Mouse (Mus musculus) CH12.LX (cell line): ENCODE results near the gene Mutyh. TPM values are rescaled to one million over a fixed set of nuclear protein-coding genes. Genes with fewer than 3 reads are reported as not detected.
A peak's percentile ranks its signal among the peaks of the same experiment; 100 is the strongest.

Experiments used
- DNase-seq: peaks from one replicate; pipeline ENCODE4 v3.0.0-alpha.2; 2013; ENCODE audit errors: extremely low read depth
- H3K27ac ChIP-seq: 2 replicates; pipeline ENCODE4 v1.5.1; 2012; ENCODE audit warnings: low read depth, mild to moderate bottlenecking, control low read depth, moderate library complexity; ENCODE audit not compliant: insufficient read depth
- H3K27me3 ChIP-seq: replicated peaks from 2 replicates; pipeline ENCODE3; 2012; ENCODE audit warnings: inconsistent platforms
- H3K36me3 ChIP-seq, 2 experiments: replicated peaks in 1 of 2; 2 replicates each; pipeline versions ENCODE3 to v1.6.1; 2012; ENCODE audit warnings: inconsistent platforms in 1 of 2, low read length in 1 of 2, mild to moderate bottlenecking in 1 of 2, mixed read lengths in 1 of 2, moderate library complexity in 1 of 2; ENCODE audit not compliant: control insufficient read depth in 1 of 2, insufficient read depth in 1 of 2
- H3K4me1 ChIP-seq, 2 experiments: 2 replicates each; pipeline ENCODE4 v1.6.1; 2012; ENCODE audit warnings: inconsistent platforms in 1 of 2, moderate library complexity in 1 of 2; ENCODE audit not compliant: insufficient read depth in 2 of 2, control insufficient read depth in 1 of 2
- H3K4me2 ChIP-seq: 2 replicates; pipeline ENCODE4 v1.6.1; 2012; ENCODE audit warnings: low read depth, mild to moderate bottlenecking, control low read depth; ENCODE audit not compliant: poor library complexity, insufficient read depth, severe bottlenecking
- H3K4me3 ChIP-seq, 3 experiments: fragments of 150-350 bp in 1 of 3; sonication (generic) in 1 of 3; replicated peaks in 1 of 3; 2 replicates each; pipeline versions ENCODE3 to v1.5.1; 2011 to 2012; ENCODE audit warnings: low read depth in 2 of 3, low read length in 2 of 3, mild to moderate bottlenecking in 2 of 3, moderate library complexity in 2 of 3, control low read depth in 1 of 3, improper control_type of control experiment in 1 of 3, inconsistent platforms in 1 of 3, mixed read lengths in 1 of 3; ENCODE audit not compliant: poor library complexity in 1 of 3
- H3K79me2 ChIP-seq: replicated peaks from 2 replicates; pipeline ENCODE4 v1.6.1; 2012; ENCODE audit warnings: mild to moderate bottlenecking, moderate library complexity; ENCODE audit not compliant: control insufficient read depth, poor library complexity, insufficient read depth, severe bottlenecking; ENCODE audit errors: extremely low read depth
- H3K9ac ChIP-seq: 2 replicates; pipeline ENCODE4 v1.6.1; 2012; ENCODE audit warnings: low read depth, mild to moderate bottlenecking, control low read depth, moderate library complexity; ENCODE audit not compliant: insufficient read depth
- H3K9me3 ChIP-seq: replicated peaks from 2 replicates; pipeline ENCODE3; 2012; ENCODE audit warnings: low read length, inconsistent platforms, mixed read lengths
- BHLHE40 ChIP-seq: IDR thresholded peaks from 2 replicates; pipeline ENCODE4 v1.6.1; 2011; ENCODE audit warnings: mild to moderate bottlenecking, low read depth, low read length, improper control_type of control experiment
- CHD1 ChIP-seq: IDR thresholded peaks from 2 replicates; pipeline ENCODE4 v1.6.1; 2012; ENCODE audit warnings: low read depth, low read length, improper control_type of control experiment, inconsistent platforms
- CHD2 ChIP-seq: IDR thresholded peaks from 2 replicates; pipeline ENCODE4 v1.6.1; 2011; ENCODE audit warnings: low read length, improper control_type of control experiment
- E2F4 ChIP-seq: IDR thresholded peaks from 2 replicates; pipeline ENCODE4 v1.6.1; 2011; ENCODE audit warnings: low read depth, low read length, improper control_type of control experiment; ENCODE audit not compliant: insufficient replicate concordance
- ELF1 ChIP-seq: IDR thresholded peaks from 2 replicates; pipeline ENCODE4 v1.6.1; 2014; ENCODE audit warnings: low read depth, mild to moderate bottlenecking, inconsistent platforms, low read length, improper control_type of control experiment
- EP300 ChIP-seq: IDR thresholded peaks from 2 replicates; pipeline ENCODE4 v1.6.1; 2011; ENCODE audit warnings: low read length, improper control_type of control experiment
- ETS1 ChIP-seq: conservative IDR thresholded peaks from 2 replicates; pipeline ENCODE4 v1.6.1; 2012; ENCODE audit warnings: low read depth, mild to moderate bottlenecking, inconsistent platforms, low read length, improper control_type of control experiment, moderate library complexity
- IRF4 ChIP-seq: IDR thresholded peaks from 2 replicates; pipeline ENCODE4 v1.6.1; 2014; ENCODE audit warnings: low read depth, mild to moderate bottlenecking, inconsistent platforms, low read length, improper control_type of control experiment
- KAT2A ChIP-seq: IDR thresholded peaks from 2 replicates; pipeline ENCODE4 v1.6.1; 2012; ENCODE audit warnings: low read length, improper control_type of control experiment, inconsistent platforms; ENCODE audit not compliant: insufficient replicate concordance
- MAZ ChIP-seq: IDR thresholded peaks from 2 replicates; pipeline ENCODE4 v1.6.1; 2012; ENCODE audit warnings: low read depth, mild to moderate bottlenecking, inconsistent platforms, low read length, improper control_type of control experiment, moderate library complexity
- NELFE ChIP-seq: IDR thresholded peaks from 2 replicates; pipeline ENCODE4 v1.6.1; 2011; ENCODE audit warnings: low read depth, low read length, improper control_type of control experiment
- RCOR1 ChIP-seq: conservative IDR thresholded peaks from 2 replicates; pipeline ENCODE4 v1.6.1; 2012; ENCODE audit warnings: low read depth, mild to moderate bottlenecking, inconsistent platforms, low read length, improper control_type of control experiment
- SIN3A ChIP-seq: IDR thresholded peaks from 2 replicates; pipeline ENCODE4 v1.6.1; 2012; ENCODE audit warnings: low read length, improper control_type of control experiment, inconsistent platforms
- SMC3 ChIP-seq: IDR thresholded peaks from 2 replicates; pipeline ENCODE4 v1.6.1; 2011; ENCODE audit warnings: low read depth, low read length, improper control_type of control experiment
- ZC3H11A ChIP-seq: IDR thresholded peaks from 2 replicates; pipeline ENCODE4 v1.6.1; 2012; ENCODE audit warnings: low read depth, mild to moderate bottlenecking, inconsistent platforms, low read length, improper control_type of control experiment
- ZMIZ1 ChIP-seq: IDR thresholded peaks from 2 replicates; pipeline ENCODE4 v1.6.1; 2012; ENCODE audit warnings: low read depth, mild to moderate bottlenecking, inconsistent platforms, low read length, improper control_type of control experiment
- ZNF384 ChIP-seq: IDR thresholded peaks from 2 replicates; pipeline ENCODE4 v1.6.1; 2012; ENCODE audit warnings: low read depth, low read length, improper control_type of control experiment, inconsistent platforms
- dilution Hi-C: fragments of 300-500 bp; cut with MboI; formaldehyde crosslinking; loops from 2 replicates; pipeline ENCODE4 v1.14.3; 2020; ENCODE audit warnings: low sequenced_read_pairs; ENCODE audit not compliant: extremely low pct_unique_long_range_greater_than_20kb, extremely low pct_ligation_motif_present
- in situ Hi-C: fragments of 300-500 bp; cut with MboI; formaldehyde crosslinking; loops from 3 replicates; pipeline ENCODE4 v1.14.3; 2019; ENCODE audit warnings: low sequenced_read_pairs, low pct_ligation_motif_present, low pct_unique_long_range_greater_than_20kb, mixed read lengths
- polyA plus RNA-seq: library from polyadenylated mRNA; unstranded; fragments of >175 nt; gene quantifications from 2 replicates; pipeline ENCODE4 v1.2.1, GENCODE M21; 2012; ENCODE audit warnings: low read depth; ENCODE audit not compliant: insufficient read length
- total RNA-seq, 2 experiments: library from RNA; depleted of rRNA; stranded (reverse); fragments of 300-350 nt in 1 of 2; fragments of >200 nt in 1 of 2; gene quantifications; 2 replicates each; pipeline ENCODE4 v1.2.3; 2012 to 2014

The Mutyh gene
- total and polyA plus RNA-seq, 3 experiments, result 12.1 to 13.1 (median 12.5) TPM

DNA sequence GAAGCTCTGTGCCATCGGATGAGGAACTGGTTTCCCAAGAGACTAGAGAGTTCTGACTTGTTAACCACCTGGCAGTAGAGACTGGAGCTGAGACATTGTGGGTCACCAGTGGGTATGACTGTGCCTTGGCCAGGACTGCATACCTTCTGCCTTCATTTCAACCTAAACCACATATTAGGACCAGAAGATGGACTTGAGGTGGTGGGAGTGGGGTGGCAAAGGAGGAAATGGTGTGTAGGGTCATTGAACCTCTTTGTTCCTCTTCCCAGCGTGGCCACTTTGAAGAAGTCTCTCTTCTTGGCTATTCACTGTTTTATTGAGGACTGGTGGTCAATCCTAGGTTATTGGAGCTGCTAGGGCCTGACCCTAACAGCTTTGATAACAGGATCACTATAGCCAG lies 26.2 kb upstream of the Mutyh start:
- Histone ChIP-seq H3K27ac (no peak overlapping the region), H3K27me3 (no peaks in the 10 kb centered on the region), H3K79me2 (no peaks in the 10 kb centered on the region), H3K36me3 (no peaks in the 10 kb centered on the region), H3K4me1 (peaks cover 0 to 18% of the 10 kb centered on the region in 2 experiments; a peak in 2 of 4 replicates), H3K4me3 (no peak overlapping the region), H3K9ac (no peak overlapping the region), H3K4me2 (no peak overlapping the region), H3K9me3 (peaks cover under 1% of the 10 kb centered on the region)
- peak; percentile 19 for DNase-seq
- no peak for TF ChIP-seq ZMIZ1
- no peak for TF ChIP-seq BHLHE40
- no peak for TF ChIP-seq ZNF384
- no peak for TF ChIP-seq ELF1
- TF ChIP-seq SIN3A, result no peak
- TF ChIP-seq NELFE, result no peak
- TF ChIP-seq CHD2, result no peak
- TF ChIP-seq CHD1, result no peak
- TF ChIP-seq ETS1, result no peak
- in situ Hi-C loops (no loop called here), dilution Hi-C loops (no loop called here)

DNA sequence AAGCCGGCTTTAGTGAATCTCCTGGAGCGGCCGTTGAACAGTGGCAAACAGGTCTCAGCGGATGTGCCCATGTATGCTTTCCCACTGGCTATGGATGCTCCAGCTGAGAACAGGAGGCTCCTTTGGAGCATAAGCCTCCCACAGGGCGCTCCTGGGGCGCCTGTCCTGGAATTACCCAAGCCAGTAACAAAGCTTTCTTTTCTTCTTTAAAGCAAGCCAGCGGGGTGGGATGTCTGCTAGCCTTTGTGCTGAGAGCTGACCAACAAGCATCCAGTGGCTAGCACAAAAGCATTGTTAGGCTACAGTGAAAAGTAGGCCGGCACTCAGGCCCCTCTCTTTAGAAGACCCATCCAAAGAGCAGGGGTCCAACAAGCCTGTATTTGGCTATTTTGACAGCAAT lies 25.4 kb upstream of the Mutyh start:
- Histone ChIP-seq H3K9me3 (peaks cover 3% of the 10 kb centered on the region), H3K9ac (no peak overlapping the region), H3K4me1 (peaks cover 0 to 18% of the 10 kb centered on the region in 2 experiments; a peak in 2 of 4 replicates), H3K27me3 (no peaks in the 10 kb centered on the region), H3K36me3 (no peaks in the 10 kb centered on the region), H3K27ac (no peak overlapping the region), H3K79me2 (no peaks in the 10 kb centered on the region), H3K4me2 (no peak overlapping the region), H3K4me3 (no peak overlapping the region)
- TF ChIP-seq MAZ, result no peak
- no peak for TF ChIP-seq BHLHE40
- TF ChIP-seq ZC3H11A, result no peak
- TF ChIP-seq RCOR1, result no peak
- TF ChIP-seq IRF4, result no peak
- no peak for TF ChIP-seq SMC3
- no peak for TF ChIP-seq EP300
- no peak for TF ChIP-seq KAT2A
- TF ChIP-seq E2F4, result no peak
- no peak for TF ChIP-seq ETS1
- dilution Hi-C loops, result no loop called here
- in situ Hi-C loops, result no loop called here
- DNase-seq, result no peak
